Mouse (Mus musculus) inflammation-experienced regulatory T-cells, adult 6 months (primary cell): ENCODE measurements around the gene Fbxw7. TPM values are rescaled to one million over a fixed set of nuclear protein-coding genes. Genes with fewer than 3 reads are reported as not detected.
"Not testable (repeated sequence)": the region's sequence is repeated elsewhere in the genome, so short reads cannot be mapped to it uniquely, and the experiment has no call there.

Source experiments
- ATAC-seq: one replicate; pipeline ENCODE4 v1.8.0; 2017
- polyA plus RNA-seq, 3 experiments: library from polyadenylated mRNA; unstranded; fragments of 100-300 nt; shearing (Covaris generic); gene quantifications; one replicate each; pipeline ENCODE4 v1.2.1; 2017

Gene Fbxw7
- polyA plus RNA-seq, 3 experiments from 2014 or later, result 17.0 to 21.0 (median 17.2) TPM

DNA sequence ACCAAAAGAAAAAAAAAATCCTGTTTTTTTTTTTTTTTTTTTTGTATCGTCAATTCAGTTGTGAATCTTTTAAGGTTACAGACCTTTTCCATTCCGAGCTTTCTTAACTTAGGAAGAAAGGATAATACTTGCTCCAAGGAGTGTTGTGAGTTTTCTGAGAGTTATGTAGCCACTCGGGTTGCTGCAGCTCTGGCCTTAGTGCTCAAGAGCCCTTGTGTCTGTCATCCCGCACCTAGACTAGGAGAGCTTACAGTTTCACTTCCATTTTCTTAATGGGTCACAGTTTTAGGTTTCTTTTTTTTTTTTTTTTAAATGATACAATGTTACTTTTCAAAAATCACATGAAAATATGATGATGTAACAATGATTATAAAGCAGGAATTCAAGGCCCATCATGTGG, 12.5 kb downstream of the Fbxw7 start:
- peak; percentile 67 for ATAC-seq

GRCm38 (mm10) chr3:84829366-84829765, 14.3 kb downstream of the Fbxw7 start:
- no peak for ATAC-seq

GRCm38 (mm10) chr3:84836029-84836428, 21.0 kb downstream of the Fbxw7 start:
- ATAC-seq, result no peak

- ATAC-seq, result no peak
Measured at GRCm38 (mm10) chr3:84837984-84838383, 22.9 kb downstream of the Fbxw7 start.

- ATAC-seq, result no peak
Measured at GRCm38 (mm10) chr3:84839499-84839898, 24.4 kb downstream of the Fbxw7 start.

DNA sequence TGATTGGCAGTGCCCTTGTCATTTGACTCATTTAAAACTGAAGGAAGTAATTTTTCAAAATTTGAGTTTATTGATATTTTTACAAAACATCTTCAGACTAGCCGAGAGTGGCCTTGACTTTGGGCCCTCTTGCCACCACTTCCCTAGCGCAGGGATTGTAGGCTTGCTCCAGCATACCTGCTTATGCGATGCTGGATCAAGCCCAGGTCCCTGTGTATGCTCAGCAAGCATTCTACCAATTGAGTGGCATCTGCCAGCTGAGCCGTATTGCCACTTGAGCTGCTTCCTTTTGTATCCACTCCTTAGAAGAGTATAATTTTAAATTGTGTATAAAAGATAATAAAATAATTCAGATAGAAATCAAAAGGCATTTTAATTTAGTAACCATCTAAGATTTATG, 26.2 kb downstream of the Fbxw7 start:
- no peak for ATAC-seq

GRCm38 (mm10) chr3:84842793-84843192, 27.7 kb downstream of the Fbxw7 start:
- ATAC-seq, result no peak

DNA sequence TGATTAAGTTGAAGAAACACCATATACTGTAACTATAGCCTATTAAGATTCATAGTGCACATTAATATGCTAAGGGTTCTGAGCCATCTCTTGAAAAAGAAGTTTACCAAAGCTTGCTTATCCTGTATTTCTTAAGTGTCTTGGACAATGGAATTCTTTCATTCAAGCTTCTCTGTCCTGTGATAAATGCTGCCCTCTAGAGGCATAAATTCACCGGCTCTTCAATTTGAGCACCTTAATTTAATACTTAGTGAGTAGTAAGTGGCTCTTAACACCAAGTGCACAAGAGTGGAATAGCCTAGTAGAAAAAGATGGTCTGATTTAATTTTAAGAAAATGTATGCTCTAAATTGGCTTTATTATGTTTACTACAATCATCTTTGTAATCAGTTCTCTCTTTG, 28.5 kb downstream of the Fbxw7 start:
- ATAC-seq, result peak; percentile 58

GRCm38 (mm10) chr3:84848798-84849197, 33.7 kb downstream of the Fbxw7 start:
- peak; percentile 91 for ATAC-seq

DNA sequence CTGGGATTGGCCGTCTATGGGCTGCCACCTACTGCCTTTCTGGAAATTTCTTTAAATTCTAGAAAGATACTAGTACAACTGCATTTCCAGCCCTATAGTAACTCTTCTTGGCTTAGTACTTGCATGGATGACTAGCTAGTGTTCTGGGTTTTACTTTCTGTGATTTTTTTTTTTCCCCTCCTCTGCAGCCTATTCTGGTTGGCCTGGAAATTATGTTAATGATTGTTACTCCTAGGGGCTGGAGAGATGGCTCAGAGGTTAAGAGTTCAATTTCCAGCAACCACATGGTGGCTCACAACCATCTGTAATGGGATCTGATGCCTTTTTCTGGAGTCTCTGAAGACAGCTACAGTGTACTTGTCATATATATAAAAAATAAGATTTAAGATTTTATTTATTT, 35.4 kb downstream of the Fbxw7 start:
- no peak for ATAC-seq

DNA sequence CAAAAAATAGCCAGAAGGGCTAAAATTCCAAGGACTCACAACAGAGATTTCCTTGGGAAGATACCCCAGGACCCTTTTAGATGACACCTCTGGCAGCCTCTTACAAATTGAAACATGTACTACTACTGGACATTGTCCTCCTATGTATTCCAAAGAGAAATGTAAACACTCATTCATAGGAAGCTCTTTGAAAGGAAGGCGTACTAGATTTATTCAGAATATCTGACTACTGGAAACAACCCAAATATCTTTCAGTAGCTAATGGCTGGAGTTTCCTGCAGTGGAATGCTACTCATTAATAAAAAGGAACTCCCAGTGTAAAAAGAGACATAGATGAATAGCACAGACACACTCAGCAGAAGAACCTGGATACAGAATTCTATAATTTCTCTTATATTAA, 36.7 kb downstream of the Fbxw7 start:
- ATAC-seq, result no peak

DNA sequence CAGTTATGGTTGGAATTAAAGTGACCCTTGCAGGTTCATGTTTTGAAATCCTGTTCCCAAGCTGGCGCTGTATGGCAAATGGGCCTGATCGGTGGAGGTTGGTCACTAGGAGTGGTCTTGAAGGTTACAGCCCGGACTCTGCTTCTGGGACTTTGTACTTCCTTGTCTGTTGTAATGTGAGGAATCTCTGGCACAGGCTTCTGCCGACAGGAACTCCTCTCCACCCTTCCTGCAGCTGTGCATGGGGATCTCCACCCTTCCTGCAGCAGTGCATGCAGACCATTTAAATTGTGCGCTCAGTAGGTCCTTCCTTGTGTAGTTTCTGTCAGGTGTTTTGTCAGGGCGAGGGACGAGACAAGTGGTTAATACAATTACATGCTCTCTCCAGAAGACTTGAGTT, 37.8 kb downstream of the Fbxw7 start:
- ATAC-seq, result peak; percentile 18

DNA sequence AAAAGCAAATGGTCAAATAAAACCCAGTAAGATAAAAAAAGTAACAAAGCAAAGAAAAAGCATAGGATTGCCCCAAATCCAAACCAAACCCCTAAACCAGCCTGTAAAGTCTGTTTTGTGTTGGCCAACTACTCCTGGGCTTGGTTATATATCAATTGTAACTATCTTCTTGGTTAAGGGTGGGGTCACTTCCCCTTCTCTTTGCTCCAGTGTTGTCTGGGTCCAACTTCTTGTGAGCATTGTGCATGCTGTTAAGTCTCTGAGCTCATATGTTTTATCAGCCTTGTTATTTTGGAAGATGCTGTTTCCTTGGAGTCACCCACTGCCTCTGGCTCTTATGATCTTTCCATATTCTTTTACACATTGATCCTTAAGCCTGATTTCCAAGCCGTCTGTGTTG, 39.4 kb downstream of the Fbxw7 start:
- no peak for ATAC-seq

DNA sequence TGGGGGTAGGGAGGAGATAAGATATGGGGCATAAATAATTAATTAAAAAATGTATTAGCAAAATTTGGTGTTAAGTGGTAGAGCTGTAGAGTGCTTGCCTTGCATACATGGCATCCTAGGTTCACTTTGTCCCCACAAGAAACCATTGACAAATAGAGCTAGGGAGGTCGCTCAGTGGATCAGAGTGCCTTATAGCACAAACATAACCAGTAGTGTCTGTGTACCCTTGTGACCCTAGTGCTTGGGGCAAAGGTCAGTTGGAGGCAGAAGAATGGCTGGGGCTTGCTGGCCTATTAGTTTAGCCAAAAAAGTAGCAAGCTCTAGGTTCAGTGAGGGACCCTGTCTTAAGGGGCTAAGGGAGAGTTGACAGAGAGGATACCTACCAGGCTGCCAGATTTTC, 45.6 kb downstream of the Fbxw7 start:
- ATAC-seq, result no peak

DNA sequence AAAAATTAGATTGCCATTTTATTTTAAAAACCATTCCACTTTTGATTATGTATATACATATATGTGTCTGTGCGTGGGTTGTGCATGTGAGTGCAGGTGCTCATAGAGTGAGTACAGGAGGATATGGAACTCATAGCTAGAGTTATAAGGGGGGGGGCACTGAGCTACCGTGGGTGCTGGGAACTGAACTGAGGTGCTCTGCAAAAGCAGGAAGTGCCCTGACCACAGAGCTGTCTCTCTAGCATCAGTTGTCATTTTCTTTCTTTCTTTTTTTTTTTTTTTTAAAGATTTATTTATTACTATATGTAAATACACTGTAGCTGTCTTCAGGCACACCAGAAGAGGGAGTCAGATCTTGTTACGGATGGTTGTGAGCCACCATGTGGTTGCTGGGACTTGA, 46.7 kb downstream of the Fbxw7 start:
- ATAC-seq, result not testable (repeated sequence)

- ATAC-seq, result no peak
Measured at GRCm38 (mm10) chr3:84865684-84866083, 50.6 kb downstream of the Fbxw7 start.

DNA sequence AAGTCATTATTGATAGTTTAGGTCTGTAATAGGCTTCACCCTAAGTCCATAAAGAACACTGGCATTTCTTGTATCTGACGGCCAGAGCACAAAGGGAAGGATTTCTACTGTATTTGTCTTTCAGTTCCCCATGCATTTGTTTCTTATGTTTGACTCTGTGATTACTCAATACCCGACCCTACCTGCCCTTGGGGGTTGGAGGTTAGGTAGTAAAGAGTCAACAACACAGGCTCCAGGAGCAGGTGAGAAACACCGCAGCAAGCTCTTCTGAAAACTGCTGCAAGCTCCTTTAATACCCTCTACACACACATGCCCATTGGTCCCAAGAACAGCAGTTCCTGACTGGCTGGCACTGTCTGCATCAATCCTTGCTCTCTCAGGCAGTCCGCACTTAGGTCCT, 51.8 kb downstream of the Fbxw7 start:
- ATAC-seq, result no peak

DNA sequence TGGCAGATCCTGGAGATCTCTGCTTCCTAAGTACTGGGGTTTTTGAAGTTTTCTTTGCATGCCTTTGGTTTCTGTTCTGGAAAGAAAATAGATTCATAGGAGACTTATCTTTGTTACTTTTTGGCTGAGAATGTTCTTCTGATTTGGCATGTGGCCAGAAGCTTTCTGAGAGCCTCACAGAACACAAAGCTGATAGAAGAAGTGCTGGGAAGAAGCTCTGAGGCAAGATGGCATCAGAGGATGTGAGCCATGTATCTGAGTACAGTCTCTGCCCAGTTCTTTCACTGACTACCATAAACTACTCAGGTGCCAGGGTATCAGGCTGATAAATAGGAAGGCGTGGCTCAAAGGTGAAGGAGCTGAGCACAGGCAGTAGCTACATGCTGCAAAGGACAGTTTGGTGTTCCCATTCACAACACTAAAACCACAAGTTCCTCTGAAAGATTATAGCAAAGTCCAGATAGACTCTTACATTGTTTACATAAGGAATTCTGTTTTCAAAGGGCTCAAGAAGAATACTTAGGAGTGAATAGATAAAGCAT, 52.4 kb downstream of the Fbxw7 start:
- ATAC-seq, result no peak

GRCm38 (mm10) chr3:84867991-84868390, 52.9 kb downstream of the Fbxw7 start:
- no peak for ATAC-seq

- no peak for ATAC-seq
Measured at GRCm38 (mm10) chr3:84870126-84870525, 55.1 kb downstream of the Fbxw7 start.

- no peak for ATAC-seq
Measured at GRCm38 (mm10) chr3:84875306-84875705, 60.2 kb downstream of the Fbxw7 start.

DNA sequence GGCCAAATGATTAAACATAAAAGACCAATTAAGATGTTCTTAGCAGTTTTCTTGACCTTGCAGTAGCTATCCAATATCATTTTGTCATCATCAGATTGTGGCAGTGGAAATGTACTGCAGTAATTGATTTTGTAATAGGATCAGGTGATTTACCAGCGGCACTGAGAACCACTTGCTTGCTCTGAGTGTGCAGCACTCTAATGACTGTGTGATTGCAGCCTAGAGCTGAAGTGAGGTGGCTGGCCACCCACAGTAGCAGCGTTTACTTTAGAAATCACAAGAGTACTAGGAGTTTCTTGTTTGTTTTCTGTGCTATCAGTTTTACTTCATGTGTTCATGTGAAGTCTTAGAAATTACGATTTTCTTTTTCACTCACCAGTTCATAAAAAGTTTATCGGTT, 61.1 kb downstream of the Fbxw7 start:
- ATAC-seq, result no peak

- ATAC-seq, result no peak
Measured at GRCm38 (mm10) chr3:84883817-84884483, 68.9 kb downstream of the Fbxw7 start.

DNA sequence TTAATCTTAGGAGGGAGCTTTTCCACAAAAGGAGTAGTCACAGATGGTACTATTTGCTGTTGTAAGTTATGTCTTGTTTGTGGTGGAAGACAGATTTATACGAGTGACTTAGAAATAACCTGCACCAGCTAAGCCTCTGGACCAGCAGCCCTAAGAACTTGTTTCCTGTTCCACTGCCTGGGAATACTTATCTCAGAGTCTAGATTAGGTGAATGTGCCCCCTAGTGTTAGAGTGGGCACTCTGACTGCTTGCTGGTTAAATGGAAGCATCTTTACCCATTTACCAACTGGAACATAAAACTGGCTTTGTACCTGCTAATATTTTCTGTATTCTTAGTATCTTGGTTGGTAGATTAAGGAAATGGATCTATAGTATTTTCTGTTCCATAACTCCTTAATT, 74.6 kb downstream of the Fbxw7 start:
- peak; percentile 48 for ATAC-seq

- ATAC-seq, result no peak
Measured at GRCm38 (mm10) chr3:84890983-84891382, 75.9 kb downstream of the Fbxw7 start.
